Mouse (Mus musculus): Measurements from ENCODE around the gene Ambra1. TPM values are rescaled to one million over a fixed set of nuclear protein-coding genes. Genes with fewer than 3 reads are reported as not detected.
A peak's percentile ranks its signal among the peaks of the same experiment; 100 is the strongest.
"Not testable (repeated sequence)": the region's sequence is repeated elsewhere in the genome, so short reads cannot be mapped to it uniquely, and the experiment has no call there.

Ambra1 gene
- total RNA-seq (2021), result 10 to 100 TPM; 24.4 to 30.9 TPM
- long read RNA-seq, experiment 1, full-length matches to known transcripts, result 1 of 16 reads
- long read RNA-seq, experiment 1, partial matches to known transcripts, result 11 of 16 reads
- long read RNA-seq, experiment 1, other reads (novel, unspliced or antisense), result 4 of 16 reads
- long read RNA-seq, experiment 2, full-length matches to known transcripts, result 1 of 2 reads
- long read RNA-seq, experiment 2, partial matches to known transcripts, result 0 of 2 reads
- long read RNA-seq, experiment 2, other reads (novel, unspliced or antisense), result 1 of 2 reads

DNA sequence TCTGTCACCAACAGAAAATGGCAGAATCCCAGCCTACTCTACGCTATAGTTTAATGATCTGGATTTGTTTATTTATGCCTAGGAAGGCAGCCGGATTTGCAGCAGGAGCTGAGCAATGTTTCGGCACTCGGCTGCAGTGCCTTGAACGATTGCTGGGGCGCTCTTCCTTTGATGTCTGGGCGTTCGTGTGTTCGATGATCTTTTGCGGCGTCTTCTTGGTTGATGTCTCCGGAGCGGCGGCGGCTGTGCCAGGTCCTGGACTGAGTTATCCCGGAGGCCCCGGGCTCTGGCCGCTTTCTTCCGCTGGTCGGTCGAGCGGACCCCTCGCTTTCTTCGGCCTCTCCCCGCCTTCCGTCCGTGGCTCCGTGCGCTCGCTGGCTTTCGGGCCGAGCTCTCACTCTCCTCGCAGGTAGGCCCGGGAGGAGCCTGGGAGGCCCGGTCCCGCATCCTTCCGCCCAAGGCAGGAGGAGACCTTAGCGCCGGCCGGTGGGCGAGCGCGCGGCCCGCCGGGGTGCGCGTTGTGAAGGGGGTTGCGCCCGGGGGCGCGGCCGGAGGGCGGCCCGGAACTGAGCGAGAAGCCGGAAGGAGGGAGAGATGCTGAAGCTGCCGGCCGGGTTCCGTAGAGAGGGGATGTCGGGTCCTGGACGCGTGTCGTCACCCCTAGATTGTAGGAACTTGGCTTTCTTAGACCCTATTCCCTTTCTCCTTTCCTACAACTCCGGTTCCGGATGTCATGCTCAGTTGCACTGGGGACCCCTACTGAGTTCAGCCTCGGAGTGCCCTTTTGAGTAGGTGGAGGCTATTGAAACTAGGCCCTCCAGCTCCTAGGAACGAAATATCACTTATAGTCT, at the start of gene Ambra1:
Ambra1 (plus strand) TSS at position 164 of the 851 bp plus-strand sequence.
- DNase-seq, result peak; percentile 89

DNA sequence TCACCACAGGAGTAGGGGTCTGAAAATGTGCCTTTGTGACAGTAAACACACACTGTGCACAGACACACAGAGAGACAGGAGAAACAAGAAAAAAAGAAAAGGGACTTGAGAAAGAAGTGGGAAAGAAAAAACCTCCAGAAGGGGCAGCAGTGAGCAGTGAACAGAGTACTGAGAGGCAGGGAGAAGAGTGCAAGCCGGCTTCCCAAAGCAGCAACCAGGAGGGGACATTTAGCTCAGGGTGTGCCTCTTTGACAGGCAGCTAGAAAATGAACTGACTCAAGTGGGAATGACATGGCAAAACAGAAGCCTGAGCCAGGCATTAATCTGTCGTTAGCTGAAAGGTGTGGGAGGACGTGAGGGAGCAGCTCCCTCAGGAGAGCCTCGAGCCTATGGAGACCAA, 47.1 kb upstream of the Ambra1 start:
- peak; percentile 57 for DNase-seq

DNA sequence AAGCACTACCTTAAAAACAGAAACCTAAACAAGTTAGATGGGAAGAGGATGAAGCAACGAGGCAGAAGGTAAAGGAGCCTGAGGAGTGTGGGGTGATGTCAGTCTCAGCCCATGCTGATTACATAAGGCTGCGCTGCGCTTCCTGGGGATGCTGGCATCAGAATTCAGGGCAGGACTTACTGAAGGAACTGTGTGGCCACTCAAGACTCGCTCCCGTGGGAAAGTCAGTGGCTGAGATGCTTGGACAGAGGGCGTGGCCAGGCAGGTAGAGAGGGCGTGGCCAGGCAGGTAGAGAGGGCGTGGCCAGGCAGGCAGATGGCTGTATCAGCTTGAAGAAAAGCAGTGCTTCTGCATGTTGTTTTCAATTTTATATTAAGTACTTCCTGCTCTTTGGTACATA, 46.0 kb upstream of the Ambra1 start:
- no peak for DNase-seq

DNA sequence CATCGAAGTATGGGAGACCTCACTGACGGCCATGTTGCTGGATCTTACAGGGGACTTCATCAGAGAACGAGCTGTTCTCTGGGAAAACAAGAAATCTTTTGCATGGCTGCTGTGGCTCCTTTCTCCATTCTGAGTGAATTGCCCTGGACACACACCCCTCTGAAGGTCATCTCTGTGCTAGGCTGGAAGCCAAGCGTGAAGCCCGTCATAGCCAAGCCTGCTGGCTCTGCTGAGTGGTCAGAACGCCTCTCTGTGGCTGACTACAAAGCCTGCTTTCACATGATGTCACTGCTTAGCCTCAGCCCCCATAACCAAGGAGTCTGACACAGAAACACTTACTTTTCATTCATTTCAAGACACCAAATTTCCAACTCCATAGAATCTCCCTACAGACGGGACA, 40.5 kb upstream of the Ambra1 start:
- peak; percentile 86 for DNase-seq

- DNase-seq, result no peak
These were observed 34.3 kb upstream of the Ambra1 start for GRCm38 (mm10) chr2:91695436-91696224.

- DNase-seq, result no peak
These were observed 33.7 kb upstream of the Ambra1 start for GRCm38 (mm10) chr2:91696225-91696590.

DNA sequence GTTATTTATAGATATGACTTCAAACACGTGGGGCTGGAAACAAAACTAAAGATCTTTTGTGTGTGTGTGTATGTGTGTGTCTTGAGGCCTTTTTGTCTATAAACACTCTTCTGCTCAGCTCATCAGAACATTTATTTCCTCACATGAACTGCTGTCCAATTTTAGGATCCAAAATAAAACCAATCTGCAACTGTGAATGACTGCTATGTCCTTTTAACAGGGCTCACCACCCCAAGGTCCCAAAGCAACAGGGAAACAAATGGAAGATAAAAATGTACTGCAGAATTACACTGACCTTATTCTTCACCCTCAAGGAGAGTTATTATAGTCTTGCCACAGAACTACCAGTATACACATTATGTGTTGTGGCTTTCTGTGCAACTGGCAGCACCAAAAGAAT, 30.7 kb upstream of the Ambra1 start:
- DNase-seq, result no peak

GRCm38 (mm10) chr2:91701366-91701765, 28.6 kb upstream of the Ambra1 start:
- DNase-seq, result no peak

DNA sequence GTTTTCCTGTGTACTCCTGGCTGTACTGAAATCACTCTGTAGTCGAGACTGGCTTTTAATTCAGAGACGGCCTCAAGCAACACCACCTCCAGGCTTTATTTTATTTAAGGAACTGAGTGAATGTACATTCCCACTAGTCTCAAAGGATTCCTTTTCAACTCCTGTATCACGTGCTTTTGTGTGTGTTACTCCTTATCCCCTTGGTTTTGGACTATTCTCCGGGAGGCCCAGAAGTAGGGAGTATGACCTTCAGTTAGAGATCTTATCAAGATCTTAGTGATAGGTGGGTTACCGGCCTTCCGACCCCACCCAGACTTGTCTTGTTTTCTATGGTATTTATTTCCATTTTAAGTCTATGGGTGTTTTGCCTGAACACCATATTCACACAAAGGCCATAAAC, 24.2 kb upstream of the Ambra1 start:
- DNase-seq, result no peak

GRCm38 (mm10) chr2:91706456-91706855, 23.5 kb upstream of the Ambra1 start:
- no peak for DNase-seq

GRCm38 (mm10) chr2:91708361-91708760, 21.6 kb upstream of the Ambra1 start:
- no peak for DNase-seq

- peak; percentile 96 for DNase-seq
These were observed 19.4 kb upstream of the Ambra1 start, which contains the start of the genes Atg13 and Harbi1 for GRCm38 (mm10) chr2:91710272-91711234. Atg13 (minus strand) TSS chr2:91710576. Harbi1 (plus strand) TSS chr2:91710852.

DNA sequence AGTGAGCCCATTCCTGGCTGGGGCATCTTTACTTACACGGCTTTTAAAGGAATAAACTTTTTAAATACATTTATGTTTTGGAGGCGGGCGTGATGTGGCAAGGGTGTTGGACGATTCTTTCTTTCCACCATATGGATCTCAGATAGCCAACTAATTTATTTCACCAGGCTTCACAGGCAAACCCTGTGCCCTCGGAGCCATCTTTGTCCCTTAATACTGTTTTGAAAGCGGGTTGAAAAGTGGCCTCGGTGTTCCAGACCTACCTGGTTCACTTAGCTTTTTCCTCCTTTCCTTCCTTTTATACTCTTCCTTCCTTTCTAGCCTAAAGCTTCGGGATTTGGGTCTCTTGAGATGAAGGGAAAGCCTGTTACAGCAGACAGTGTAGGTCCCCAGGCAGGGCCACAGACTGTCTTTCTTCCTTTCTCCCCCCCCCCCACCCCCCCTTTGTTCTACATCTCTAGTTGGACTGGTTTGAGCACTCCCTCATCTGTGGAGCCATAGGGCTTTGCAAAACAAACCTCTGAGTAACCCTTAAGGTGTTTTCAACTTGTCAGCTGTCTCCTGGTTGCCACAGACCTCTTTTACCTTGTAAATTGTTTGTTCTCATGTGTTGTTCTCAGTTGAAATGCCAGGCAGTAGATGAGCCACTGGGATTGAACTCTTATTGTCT, 18.5 kb upstream of the Ambra1 start:
- no peak for DNase-seq

DNA sequence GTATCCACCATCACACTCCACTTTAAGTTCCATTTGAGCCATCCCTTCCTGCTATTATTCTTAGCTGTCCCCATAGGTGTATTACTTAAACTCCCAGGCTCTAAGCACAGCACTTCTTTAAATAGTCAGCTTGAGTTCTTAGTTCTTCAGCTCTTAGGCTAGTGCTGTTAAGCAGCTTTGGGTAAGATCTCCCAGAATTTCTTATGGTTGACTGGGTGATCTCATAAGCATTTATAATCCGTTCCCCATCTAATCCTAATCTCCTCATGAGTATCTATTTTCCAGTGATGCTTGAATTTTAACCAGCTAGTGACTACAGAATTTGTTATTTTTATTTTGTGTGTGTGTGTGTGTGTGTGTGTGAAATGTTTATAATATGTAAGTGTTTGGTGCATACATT, 15.0 kb upstream of the Ambra1 start:
- no peak for DNase-seq

DNA sequence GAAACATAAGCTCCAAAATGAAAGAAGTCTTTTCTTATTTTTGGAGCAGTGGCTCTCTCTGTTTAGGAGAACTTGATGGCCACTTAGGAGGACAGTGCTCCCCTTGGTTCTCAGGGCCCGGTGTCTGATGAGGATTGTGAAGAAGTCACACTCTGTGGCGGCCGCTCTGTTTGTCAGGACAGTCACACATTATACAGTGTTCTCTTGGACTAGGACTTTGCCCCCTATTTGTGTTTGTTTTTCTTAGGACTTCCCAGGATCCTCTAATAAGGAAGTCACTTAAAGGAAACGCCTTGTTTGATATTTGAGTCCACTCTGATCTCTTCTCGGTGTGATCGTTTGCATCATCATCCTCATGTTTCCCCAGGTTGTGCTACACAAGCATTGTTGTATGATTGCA, 11.7 kb upstream of the Ambra1 start:
- DNase-seq, result no peak

- DNase-seq, result no peak
These were observed 6.6 kb upstream of the Ambra1 start for GRCm38 (mm10) chr2:91723382-91723781.

GRCm38 (mm10) chr2:91723951-91724350, 6.0 kb upstream of the Ambra1 start:
- no peak for DNase-seq

DNA sequence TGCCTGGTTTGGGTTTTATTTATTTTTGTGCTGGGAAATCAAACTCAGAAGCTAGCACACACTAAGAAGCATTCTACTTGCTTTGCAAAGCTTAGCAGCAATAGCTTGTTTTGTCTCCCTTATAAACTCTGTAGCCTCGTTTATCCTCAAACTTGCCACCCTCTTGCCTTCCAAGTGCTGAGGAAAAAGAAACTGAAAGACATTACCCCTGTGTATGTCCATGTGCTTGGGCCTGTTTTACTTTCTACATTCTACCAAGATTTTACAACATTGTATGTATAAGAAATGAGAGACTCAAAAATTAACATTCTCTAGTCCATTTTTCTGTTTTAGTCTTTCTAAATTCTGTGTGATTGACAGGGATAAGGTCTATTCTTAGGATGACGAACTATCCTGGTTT, 5.2 kb upstream of the Ambra1 start:
- no peak for DNase-seq

GRCm38 (mm10) chr2:91725476-91725875, 4.5 kb upstream of the Ambra1 start:
- not testable (repeated sequence) for DNase-seq

DNA sequence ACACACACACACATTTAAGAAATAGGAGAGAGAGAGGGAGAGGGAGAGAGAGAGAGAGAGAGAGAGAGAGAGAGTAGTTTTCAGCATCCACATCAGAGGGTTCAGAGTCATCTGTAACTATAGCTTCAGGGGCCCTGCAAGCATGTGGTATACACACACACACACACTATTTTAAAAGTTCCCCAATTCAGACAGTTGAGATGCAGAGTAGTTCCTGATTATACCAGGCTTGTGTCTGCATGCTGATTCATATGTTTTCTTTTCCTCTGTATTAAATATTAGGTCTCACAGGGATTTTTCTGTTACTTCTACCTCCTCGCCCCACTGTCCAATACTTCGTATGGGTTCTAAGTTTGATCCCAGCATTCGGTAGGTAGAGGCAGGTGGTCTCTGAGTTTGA, 2.9 kb upstream of the Ambra1 start:
- no peak for DNase-seq

- DNase-seq, result no peak
These were observed 363 bp upstream of the Ambra1 start for GRCm38 (mm10) chr2:91729571-91729970.
